Mouse (Mus musculus): ENCODE measurements around the gene Clic6. TPM values are rescaled to one million over a fixed set of nuclear protein-coding genes. Genes with fewer than 3 reads are reported as not detected.
"Not testable (repeated sequence)": the region's sequence is repeated elsewhere in the genome, so short reads cannot be mapped to it uniquely, and the experiment has no call there.

Clic6 gene
- polyA plus RNA-seq, 1 experiment, result not detected

DNA sequence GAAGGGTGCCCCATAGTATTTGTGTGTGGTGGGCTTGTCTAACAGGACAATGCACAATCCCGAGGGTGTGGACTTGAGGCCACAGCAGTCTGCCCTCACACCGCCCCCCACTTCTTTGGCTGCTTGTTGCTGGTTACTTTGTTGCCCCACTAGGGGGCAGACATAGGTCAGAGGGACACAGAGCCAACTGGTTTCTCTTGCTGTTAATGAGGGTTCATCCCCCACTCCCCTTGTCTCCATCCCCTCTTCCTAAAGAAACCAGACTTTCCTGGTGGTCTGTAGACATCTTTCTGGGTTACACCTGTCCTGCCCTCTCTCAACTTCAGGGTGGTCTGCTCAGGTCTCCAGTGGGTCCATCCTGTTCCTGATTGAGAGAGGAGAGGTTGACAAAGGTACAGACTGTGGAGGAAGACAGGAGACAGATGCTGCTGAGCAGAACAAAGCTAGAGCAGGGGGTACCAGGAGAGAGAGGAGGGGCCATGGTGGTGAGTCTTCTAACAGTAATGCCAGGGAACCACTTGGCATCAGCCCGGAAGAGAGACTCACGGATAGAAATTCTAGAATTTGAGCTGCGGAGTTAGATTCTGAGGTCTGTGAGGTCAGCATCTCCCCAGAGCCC, 26.3 kb downstream of the Clic6 start:
- TF ChIP-seq POLR2A (IDR thresholded peaks at IDR 0.05; ENCODE audit: borderline replicate concordance, low read depth, low read length) (no peak), CTCF (IDR thresholded peaks at IDR 0.05; ENCODE audit: low read depth, low read length) (no peak)
- H3K4me3 ChIP-seq (ENCODE audit: insufficient read depth, low read length), result no peak overlapping the region
- H3K27ac ChIP-seq (ENCODE audit: insufficient read depth, low read depth, low read length), result no peak overlapping the region
- no peaks in the 10 kb centered on the region for H3K4me1 ChIP-seq (ENCODE audit: control insufficient read depth, insufficient read depth, low read length)

GRCm38 (mm10) chr16:92514896-92515295, 29.4 kb downstream of the Clic6 start:
- H3K27ac ChIP-seq (ENCODE audit: insufficient read depth, low read depth, low read length); H3K4me3 ChIP-seq (ENCODE audit: insufficient read depth, low read length); H3K4me1 ChIP-seq (ENCODE audit: control insufficient read depth, insufficient read depth, low read length): not testable (repeated sequence)

DNA sequence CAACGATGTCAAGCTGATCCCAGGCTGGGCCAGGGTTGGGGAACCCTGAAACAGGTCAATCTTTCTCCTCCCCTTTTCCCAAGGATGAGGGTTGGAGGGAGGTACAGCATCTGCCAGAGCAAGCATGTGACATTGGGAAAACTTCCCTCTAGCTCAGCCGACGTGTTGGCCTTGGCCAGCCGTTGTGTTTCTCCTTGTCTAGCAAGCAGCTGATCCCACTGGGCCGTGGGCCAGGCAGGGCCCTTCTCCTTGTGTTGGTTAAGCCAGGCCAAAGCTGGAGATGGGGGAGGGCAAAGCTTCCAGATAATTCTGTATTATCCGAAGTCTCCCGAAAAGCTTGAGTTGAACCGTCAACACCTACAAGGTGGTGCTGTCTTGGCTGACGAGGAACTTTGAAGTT, 30.6 kb downstream of the Clic6 start:
- H3K27ac ChIP-seq (ENCODE audit: insufficient read depth, low read depth, low read length), result no peak overlapping the region
- H3K4me3 ChIP-seq (ENCODE audit: insufficient read depth, low read length), result no peak overlapping the region
- H3K4me1 ChIP-seq (ENCODE audit: control insufficient read depth, insufficient read depth, low read length), result peaks cover 8% of the 10 kb centered on the region
- TF ChIP-seq POLR2A (IDR thresholded peaks at IDR 0.05; ENCODE audit: borderline replicate concordance, low read depth, low read length) (no peak), CTCF (IDR thresholded peaks at IDR 0.05; ENCODE audit: low read depth, low read length) (no peak)

DNA sequence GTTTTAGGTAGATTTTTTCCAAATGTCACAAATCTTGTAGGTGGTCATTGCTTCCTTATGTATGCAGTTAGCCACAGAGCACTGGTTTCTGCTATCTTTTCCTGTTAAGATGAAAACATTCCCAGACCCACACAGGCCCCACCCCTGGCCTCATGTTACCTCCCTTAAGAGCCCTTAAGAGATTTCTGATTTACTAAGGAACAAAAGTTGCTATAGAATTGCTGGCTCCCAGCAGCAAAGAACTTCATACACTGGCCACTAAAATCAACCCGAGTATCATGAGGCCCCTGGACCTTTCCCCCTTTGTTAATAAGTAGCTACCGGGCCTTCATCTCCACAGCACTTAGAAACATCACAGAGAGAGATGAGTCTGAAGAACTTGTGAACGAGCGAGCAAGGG, 33.2 kb downstream of the Clic6 start:
- Histone ChIP-seq H3K4me3 (ENCODE audit: insufficient read depth, low read length) (no peak overlapping the region), H3K27ac (ENCODE audit: insufficient read depth, low read depth, low read length) (no peak overlapping the region), H3K4me1 (ENCODE audit: control insufficient read depth, insufficient read depth, low read length) (peaks cover 8% of the 10 kb centered on the region)
- TF ChIP-seq POLR2A (IDR thresholded peaks at IDR 0.05; ENCODE audit: borderline replicate concordance, low read depth, low read length) (no peak), CTCF (IDR thresholded peaks at IDR 0.05; ENCODE audit: low read depth, low read length) (no peak)

DNA sequence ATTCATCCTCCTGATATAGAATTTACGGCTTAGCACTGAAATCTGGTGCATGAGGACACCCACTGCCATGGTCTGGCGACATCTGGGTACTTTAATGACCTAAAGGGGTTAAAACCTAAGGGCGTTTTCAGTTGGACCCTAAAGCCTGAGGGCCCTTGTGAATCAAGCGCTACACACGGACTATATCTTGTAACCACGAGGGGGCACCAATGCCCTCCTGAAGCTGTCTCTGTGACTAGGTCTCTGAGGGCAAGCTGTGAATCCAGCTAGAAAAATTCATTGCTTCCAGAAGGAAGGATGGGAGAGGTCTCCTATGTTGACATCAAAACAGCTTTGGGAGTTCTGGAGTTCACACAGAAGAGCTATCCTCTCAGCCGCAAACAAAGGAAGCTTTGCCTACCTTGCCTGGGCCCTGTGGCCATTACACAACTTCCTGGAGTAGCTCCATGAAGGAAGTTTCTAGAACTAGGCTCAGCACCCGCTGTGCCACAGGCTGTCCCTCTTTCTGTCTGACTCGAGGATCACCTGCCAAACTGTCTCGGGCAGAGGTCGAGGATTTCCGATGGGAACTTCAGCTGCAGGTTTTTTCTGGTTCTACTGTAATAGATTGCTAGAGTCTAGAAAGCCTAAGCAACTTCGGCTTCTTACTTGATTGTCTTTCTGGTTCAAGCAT, 34.4 kb downstream of the Clic6 start:
- TF ChIP-seq CTCF (IDR thresholded peaks at IDR 0.05; ENCODE audit: low read depth, low read length), result peak; percentile 66
- no peak for TF ChIP-seq POLR2A (IDR thresholded peaks at IDR 0.05; ENCODE audit: borderline replicate concordance, low read depth, low read length)
- no peak overlapping the region for H3K4me3 ChIP-seq (ENCODE audit: insufficient read depth, low read length)
- H3K4me1 ChIP-seq (ENCODE audit: control insufficient read depth, insufficient read depth, low read length), result peaks cover 13% of the 10 kb centered on the region
- no peak overlapping the region for H3K27ac ChIP-seq (ENCODE audit: insufficient read depth, low read depth, low read length)

DNA sequence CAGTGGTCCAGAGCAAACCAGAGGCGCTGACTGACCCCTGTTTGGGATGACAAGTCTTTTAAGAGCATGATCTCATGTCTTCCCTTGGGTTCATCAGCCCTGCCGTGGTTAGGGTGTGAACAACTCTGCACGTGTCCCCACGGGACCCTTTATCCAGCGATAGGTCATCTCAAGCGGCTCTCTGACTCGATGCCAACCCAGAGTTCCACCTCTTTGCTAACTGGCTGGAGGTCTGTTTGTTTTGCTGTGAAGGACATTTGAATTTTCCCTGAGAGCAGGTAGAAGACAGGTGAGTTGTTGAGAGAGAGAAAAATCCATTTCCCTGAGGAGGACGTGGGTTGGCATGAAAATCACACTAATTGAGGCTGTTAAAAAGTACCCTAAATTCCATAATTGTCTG, 37.8 kb downstream of the Clic6 start:
- TF ChIP-seq POLR2A (IDR thresholded peaks at IDR 0.05; ENCODE audit: borderline replicate concordance, low read depth, low read length) (no peak), CTCF (IDR thresholded peaks at IDR 0.05; ENCODE audit: low read depth, low read length) (no peak)
- Histone ChIP-seq H3K4me1 (ENCODE audit: control insufficient read depth, insufficient read depth, low read length) (peaks cover 16% of the 10 kb centered on the region), H3K4me3 (ENCODE audit: insufficient read depth, low read length) (no peak overlapping the region), H3K27ac (ENCODE audit: insufficient read depth, low read depth, low read length) (no peak overlapping the region)

- peaks cover 16% of the 10 kb centered on the region for H3K4me1 ChIP-seq (ENCODE audit: control insufficient read depth, insufficient read depth, low read length)
- TF ChIP-seq POLR2A (IDR thresholded peaks at IDR 0.05; ENCODE audit: borderline replicate concordance, low read depth, low read length), result no peak
- no peak for TF ChIP-seq CTCF (IDR thresholded peaks at IDR 0.05; ENCODE audit: low read depth, low read length)
- no peak overlapping the region for H3K27ac ChIP-seq (ENCODE audit: insufficient read depth, low read depth, low read length)
- no peak overlapping the region for H3K4me3 ChIP-seq (ENCODE audit: insufficient read depth, low read length)
Observed at GRCm38 (mm10) chr16:92524651-92525050, 39.1 kb downstream of the Clic6 start.

GRCm38 (mm10) chr16:92525919-92526318, 40.4 kb downstream of the Clic6 start:
- Histone ChIP-seq H3K4me3 (ENCODE audit: insufficient read depth, low read length) (no peak overlapping the region), H3K27ac (ENCODE audit: insufficient read depth, low read depth, low read length) (no peak overlapping the region), H3K4me1 (ENCODE audit: control insufficient read depth, insufficient read depth, low read length) (peaks cover 8% of the 10 kb centered on the region)
- no peak for TF ChIP-seq POLR2A (IDR thresholded peaks at IDR 0.05; ENCODE audit: borderline replicate concordance, low read depth, low read length)

GRCm38 (mm10) chr16:92535258-92535657, 49.7 kb downstream of the Clic6 start:
- Histone ChIP-seq H3K27ac (ENCODE audit: insufficient read depth, low read depth, low read length) (no peak overlapping the region), H3K4me3 (ENCODE audit: insufficient read depth, low read length) (no peak overlapping the region), H3K4me1 (ENCODE audit: control insufficient read depth, insufficient read depth, low read length) (no peaks in the 10 kb centered on the region)
- TF ChIP-seq POLR2A (IDR thresholded peaks at IDR 0.05; ENCODE audit: borderline replicate concordance, low read depth, low read length) (no peak), CTCF (IDR thresholded peaks at IDR 0.05; ENCODE audit: low read depth, low read length) (no peak)

GRCm38 (mm10) chr16:92538356-92538755, 52.8 kb downstream of the Clic6 start:
- no peaks in the 10 kb centered on the region for H3K4me1 ChIP-seq (ENCODE audit: control insufficient read depth, insufficient read depth, low read length)
- H3K27ac ChIP-seq (ENCODE audit: insufficient read depth, low read depth, low read length), result no peak overlapping the region
- TF ChIP-seq POLR2A (IDR thresholded peaks at IDR 0.05; ENCODE audit: borderline replicate concordance, low read depth, low read length), result no peak
- TF ChIP-seq CTCF (IDR thresholded peaks at IDR 0.05; ENCODE audit: low read depth, low read length), result no peak
- H3K4me3 ChIP-seq (ENCODE audit: insufficient read depth, low read length), result no peak overlapping the region

Data from bone marrow macrophage, adult 2 months (primary cell).